Mouse (Mus musculus) E14TG2a.4 (cell line): ENCODE measurements around the gene Atxn1.

ENCODE experiments used
- H3K27me3 ChIP-seq: 2 replicates; pipeline ENCODE4 v1.6.1; 2014; ENCODE audit warnings: low read length, control low read depth; ENCODE audit not compliant: insufficient read depth
- H3K36me3 ChIP-seq: 2 replicates; pipeline ENCODE4 v1.6.1; 2014; ENCODE audit warnings: low read length, control low read depth; ENCODE audit not compliant: insufficient read depth
- H3K4me1 ChIP-seq: replicated peaks from 2 replicates; pipeline ENCODE4 v1.6.1; 2014; ENCODE audit warnings: low read depth, low read length, control low read depth
- H3K4me3 ChIP-seq: replicated peaks from 2 replicates; pipeline ENCODE4 v1.5.1; 2014; ENCODE audit warnings: mild to moderate bottlenecking, low read length
- H3K9me3 ChIP-seq: 2 replicates; pipeline ENCODE4 v1.6.1; 2014; ENCODE audit warnings: low read length, control low read depth
- CTCF ChIP-seq: conservative IDR thresholded peaks from 2 replicates; pipeline ENCODE4 v1.5.1; 2014; ENCODE audit warnings: low read length
- NANOG ChIP-seq: IDR thresholded peaks from 2 replicates; pipeline ENCODE4 v1.6.1; 2014; ENCODE audit warnings: borderline replicate concordance, low read length, mixed read lengths
- POU5F1 ChIP-seq: IDR thresholded peaks from 2 replicates; pipeline ENCODE4 v1.6.1; 2014; ENCODE audit warnings: low read length, borderline replicate concordance

The Atxn1 gene

GRCm38 (mm10) chr13:45798248-45798647 is 166.6 kb downstream of the Atxn1 start:
- no peaks in the 10 kb centered on the region for H3K4me1 ChIP-seq
- no peaks in the 10 kb centered on the region for H3K36me3 ChIP-seq
- H3K4me3 ChIP-seq = no peak overlapping the region
- no peaks in the 10 kb centered on the region for H3K27me3 ChIP-seq
- H3K9me3 ChIP-seq = no peaks in the 10 kb centered on the region
- TF ChIP-seq CTCF = no peak
- no peak for TF ChIP-seq NANOG
- no peak for TF ChIP-seq POU5F1

GRCm38 (mm10) chr13:45797696-45798095 is 167.1 kb downstream of the Atxn1 start:
- H3K9me3 ChIP-seq = no peaks in the 10 kb centered on the region
- no peak for TF ChIP-seq NANOG
- TF ChIP-seq CTCF = no peak
- TF ChIP-seq POU5F1 = no peak
- no peaks in the 10 kb centered on the region for H3K4me1 ChIP-seq
- no peak overlapping the region for H3K4me3 ChIP-seq
- H3K36me3 ChIP-seq = no peaks in the 10 kb centered on the region
- no peaks in the 10 kb centered on the region for H3K27me3 ChIP-seq

GRCm38 (mm10) chr13:45796286-45796685 is 168.5 kb downstream of the Atxn1 start:
- no peak overlapping the region for H3K4me3 ChIP-seq
- no peaks in the 10 kb centered on the region for H3K27me3 ChIP-seq

GRCm38 (mm10) chr13:45793796-45794195 is 171.0 kb downstream of the Atxn1 start:
- H3K36me3 ChIP-seq = no peaks in the 10 kb centered on the region
- TF ChIP-seq CTCF (no peak), POU5F1 (no peak), NANOG (no peak)
- no peaks in the 10 kb centered on the region for H3K4me1 ChIP-seq
- no peaks in the 10 kb centered on the region for H3K9me3 ChIP-seq
- no peak overlapping the region for H3K4me3 ChIP-seq
- H3K27me3 ChIP-seq = no peaks in the 10 kb centered on the region

More at GRCm38 (mm10) chr13:45796286-45796685, 168.5 kb downstream of the Atxn1 start:
- TF ChIP-seq CTCF (no peak), POU5F1 (no peak), NANOG (no peak)
- Histone ChIP-seq H3K9me3 (no peaks in the 10 kb centered on the region), H3K36me3 (no peaks in the 10 kb centered on the region), H3K4me1 (no peaks in the 10 kb centered on the region)

GRCm38 (mm10) chr13:45786409-45786808 is 178.4 kb downstream of the Atxn1 start:
- TF ChIP-seq CTCF (no peak), POU5F1 (no peak), NANOG (no peak)
- Histone ChIP-seq H3K9me3 (no peaks in the 10 kb centered on the region), H3K36me3 (no peaks in the 10 kb centered on the region), H3K4me1 (peaks cover 4% of the 10 kb centered on the region; the same call in 1 of the 2 replicates), H3K4me3 (no peak overlapping the region), H3K27me3 (no peaks in the 10 kb centered on the region)

GRCm38 (mm10) chr13:45783681-45784080 is 181.1 kb downstream of the Atxn1 start:
- Histone ChIP-seq H3K4me3 (no peak overlapping the region), H3K9me3 (no peaks in the 10 kb centered on the region), H3K27me3 (no peaks in the 10 kb centered on the region), H3K36me3 (no peaks in the 10 kb centered on the region), H3K4me1 (peaks cover 4% of the 10 kb centered on the region; the same call in 1 of the 2 replicates)
- no peak for TF ChIP-seq POU5F1
- TF ChIP-seq CTCF = no peak
- no peak for TF ChIP-seq NANOG

- Histone ChIP-seq H3K9me3 (no peaks in the 10 kb centered on the region), H3K27me3 (no peaks in the 10 kb centered on the region)
- peak; percentile 29 for TF ChIP-seq CTCF
- TF ChIP-seq POU5F1 = no peak
- no peak for TF ChIP-seq NANOG
Observed at GRCm38 (mm10) chr13:45778750-45779149, 186.1 kb downstream of the Atxn1 start.

GRCm38 (mm10) chr13:45778171-45778570 is 186.6 kb downstream of the Atxn1 start:
- H3K4me1 ChIP-seq = no peaks in the 10 kb centered on the region
- no peaks in the 10 kb centered on the region for H3K27me3 ChIP-seq
- H3K4me3 ChIP-seq = no peak overlapping the region
- no peaks in the 10 kb centered on the region for H3K9me3 ChIP-seq
- no peaks in the 10 kb centered on the region for H3K36me3 ChIP-seq
- TF ChIP-seq NANOG (no peak), POU5F1 (no peak), CTCF (no peak)

More at GRCm38 (mm10) chr13:45778750-45779149, 186.1 kb downstream of the Atxn1 start:
- no peak overlapping the region for H3K4me3 ChIP-seq
- H3K4me1 ChIP-seq = no peaks in the 10 kb centered on the region
- no peaks in the 10 kb centered on the region for H3K36me3 ChIP-seq

- peaks cover 3% of the 10 kb centered on the region; the same call in 1 of the 2 replicates for H3K27me3 ChIP-seq
- no peaks in the 10 kb centered on the region for H3K4me1 ChIP-seq
- no peak for TF ChIP-seq NANOG
- no peak for TF ChIP-seq CTCF
- no peak for TF ChIP-seq POU5F1
- H3K36me3 ChIP-seq = no peaks in the 10 kb centered on the region
- no peaks in the 10 kb centered on the region for H3K9me3 ChIP-seq
- no peak overlapping the region for H3K4me3 ChIP-seq
Observed at GRCm38 (mm10) chr13:45775516-45775915, 189.3 kb downstream of the Atxn1 start.
